Mouse (Mus musculus) adrenal gland (tissue): ENCODE measurements around the gene Agap3.

Experiments used
- intact Hi-C: fragments of 180-260 bp; cut with DNase I; formaldehyde crosslinking; loops from one replicate; pipeline ENCODE4 v1.15.1; 2025

The Agap3 gene

GRCm38 (mm10) chr5:24427981-24428402 is 24.0 kb upstream of the Agap3 start:
- intact Hi-C loops: no loop called here

DNA sequence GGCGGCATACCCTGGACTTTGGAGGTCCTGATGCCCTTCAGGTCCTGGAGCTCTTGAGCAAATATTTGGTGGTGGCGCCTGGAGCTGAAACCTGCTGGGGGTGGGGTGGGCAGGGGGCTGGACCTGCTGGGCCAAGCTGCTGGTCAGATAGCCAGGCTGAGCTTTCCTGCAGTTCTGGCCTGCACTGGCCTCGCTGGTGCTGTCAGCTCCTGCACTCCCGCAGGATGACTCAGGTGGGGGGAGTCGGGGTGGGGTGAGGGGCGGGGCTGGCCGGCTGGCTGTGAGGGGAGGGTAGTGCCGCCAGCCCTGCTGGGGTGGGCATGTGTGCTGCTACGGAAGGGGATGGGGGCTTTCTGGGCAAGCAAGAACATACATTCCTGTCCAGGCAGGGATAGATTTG is 23.4 kb upstream of the Agap3 start:
- intact Hi-C loops: no loop called here

DNA sequence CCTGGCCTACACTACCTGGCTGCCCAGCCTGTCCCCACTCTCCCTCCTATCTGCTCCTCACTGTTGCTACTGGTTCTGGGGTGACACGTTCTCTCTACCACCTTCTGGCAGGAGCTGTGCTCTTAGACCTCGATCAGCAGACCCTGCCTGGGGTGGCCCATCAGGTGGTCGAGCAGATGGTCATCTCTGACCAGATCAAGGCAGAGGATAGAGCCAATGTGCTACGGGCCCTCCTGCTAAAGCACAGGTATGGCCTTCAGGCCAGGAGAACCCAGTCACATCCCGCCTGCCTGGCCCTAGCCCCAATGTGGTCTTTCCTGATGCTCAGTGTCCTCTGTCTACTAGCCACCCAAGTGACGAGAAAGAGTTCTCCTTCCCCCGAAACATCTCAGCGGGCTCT is 18.0 kb upstream of the Agap3 start:
- intact Hi-C loops: no loop called here

DNA sequence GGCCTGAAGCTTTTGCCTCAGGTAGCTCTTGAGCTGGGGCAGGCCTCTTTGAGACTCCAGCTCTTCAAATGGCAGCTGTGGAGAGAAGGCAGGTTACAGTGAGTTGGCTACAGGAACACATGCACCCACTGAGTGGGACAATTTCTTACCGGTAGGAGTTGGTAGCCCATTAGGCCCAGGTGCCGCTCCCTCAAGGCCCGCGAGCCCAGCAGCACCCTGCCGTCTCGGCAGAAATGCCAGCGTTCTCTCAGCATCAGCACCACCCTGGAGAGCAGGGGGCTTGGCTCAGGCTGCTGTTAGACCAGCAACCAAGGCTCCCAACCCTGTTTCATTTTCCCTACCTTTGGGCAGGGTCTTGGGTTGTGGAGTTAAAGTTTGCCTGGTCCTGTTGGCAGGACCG is 10.8 kb upstream of the Agap3 start:
- intact Hi-C loops: no loop called here

- intact Hi-C loops: no loop called here
Measured at GRCm38 (mm10) chr5:24442029-24442428, 9.9 kb upstream of the Agap3 start.

- intact Hi-C loops: no loop called here
Measured at GRCm38 (mm10) chr5:24443204-24443603, 8.8 kb upstream of the Agap3 start.

GRCm38 (mm10) chr5:24443927-24444326 is 8.1 kb upstream of the Agap3 start:
- intact Hi-C loops: no loop called here

DNA sequence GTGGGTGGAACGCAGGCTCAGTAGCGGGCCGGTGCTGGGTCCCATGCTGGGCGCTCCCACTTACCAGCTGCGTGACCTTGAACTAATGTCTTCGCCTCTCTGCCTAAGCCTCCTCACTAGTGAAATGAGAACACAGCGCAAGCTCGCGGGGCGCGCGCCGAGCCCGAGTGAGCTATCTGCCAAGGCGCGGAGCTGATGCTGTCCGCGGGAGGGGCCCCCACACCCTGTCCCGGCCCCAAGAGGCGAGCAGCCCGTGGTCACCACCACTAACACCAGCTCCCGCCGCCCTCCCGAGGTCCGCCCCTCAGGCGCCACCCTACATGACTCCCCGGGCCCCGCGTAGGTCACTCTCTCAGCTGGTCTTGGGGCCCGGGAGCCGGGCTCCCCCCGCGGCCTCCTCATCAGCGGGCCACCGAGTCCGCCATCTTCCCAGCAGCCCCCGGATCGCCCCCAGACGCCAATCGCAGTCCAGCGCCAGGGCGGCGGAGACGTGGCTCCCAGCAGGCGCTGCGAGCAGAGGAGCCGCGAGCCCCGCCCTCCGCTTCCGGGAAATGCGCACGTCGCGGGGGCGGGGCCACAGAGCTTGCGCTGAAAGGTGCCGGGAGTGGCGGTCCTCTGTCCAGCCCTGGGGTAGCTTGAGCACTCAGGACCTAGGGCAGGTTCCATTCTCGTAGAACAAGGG is 7.1 kb upstream of the Agap3 start, which contains the start of gene Fastk:
Fastk (minus strand) TSS at position 542 of the 682 bp plus-strand sequence.
- intact Hi-C loops: no loop called here

- intact Hi-C loops: no loop called here
Measured at GRCm38 (mm10) chr5:24445428-24446080, 6.4 kb upstream of the Agap3 start.

- intact Hi-C loops: no loop called here
Measured at GRCm38 (mm10) chr5:24446630-24447029, 5.3 kb upstream of the Agap3 start.

DNA sequence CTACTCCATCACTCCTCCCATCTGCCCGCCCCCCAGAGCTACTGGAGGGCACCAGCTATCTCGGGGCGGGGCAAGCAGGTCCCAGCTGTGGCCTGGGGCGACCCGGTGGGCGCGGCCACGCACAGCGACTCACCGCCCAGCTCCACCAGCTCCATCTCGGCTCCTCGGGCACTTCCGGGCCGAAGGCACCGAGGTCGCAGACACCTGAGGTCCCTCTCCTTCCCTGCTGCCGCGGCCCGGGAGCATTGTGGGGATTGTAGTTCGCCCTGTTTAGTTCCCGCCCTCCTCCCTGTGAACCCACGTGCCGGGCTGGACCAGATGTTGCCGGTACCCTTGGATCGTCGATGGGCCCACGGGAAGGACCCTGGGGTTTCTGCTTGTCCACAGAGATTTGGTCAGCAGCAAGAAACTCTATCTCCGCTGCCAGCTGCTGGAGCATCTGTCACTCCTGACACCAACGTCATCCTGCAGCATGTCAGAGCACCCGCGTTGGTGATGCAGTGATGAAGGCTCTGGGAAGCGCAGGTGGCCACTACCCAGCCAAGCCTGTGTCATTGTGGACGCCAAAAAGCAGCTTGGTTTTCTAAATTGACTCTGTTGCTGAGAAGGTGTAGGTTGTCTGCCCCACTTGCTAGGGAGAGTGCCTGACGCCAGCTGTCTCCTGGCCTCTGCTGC is 4.2 kb upstream of the Agap3 start, which contains the start of gene Tmub1:
Tmub1 (minus strand) TSS at position 231 of the 675 bp plus-strand sequence.
- intact Hi-C loops: no loop called here

DNA sequence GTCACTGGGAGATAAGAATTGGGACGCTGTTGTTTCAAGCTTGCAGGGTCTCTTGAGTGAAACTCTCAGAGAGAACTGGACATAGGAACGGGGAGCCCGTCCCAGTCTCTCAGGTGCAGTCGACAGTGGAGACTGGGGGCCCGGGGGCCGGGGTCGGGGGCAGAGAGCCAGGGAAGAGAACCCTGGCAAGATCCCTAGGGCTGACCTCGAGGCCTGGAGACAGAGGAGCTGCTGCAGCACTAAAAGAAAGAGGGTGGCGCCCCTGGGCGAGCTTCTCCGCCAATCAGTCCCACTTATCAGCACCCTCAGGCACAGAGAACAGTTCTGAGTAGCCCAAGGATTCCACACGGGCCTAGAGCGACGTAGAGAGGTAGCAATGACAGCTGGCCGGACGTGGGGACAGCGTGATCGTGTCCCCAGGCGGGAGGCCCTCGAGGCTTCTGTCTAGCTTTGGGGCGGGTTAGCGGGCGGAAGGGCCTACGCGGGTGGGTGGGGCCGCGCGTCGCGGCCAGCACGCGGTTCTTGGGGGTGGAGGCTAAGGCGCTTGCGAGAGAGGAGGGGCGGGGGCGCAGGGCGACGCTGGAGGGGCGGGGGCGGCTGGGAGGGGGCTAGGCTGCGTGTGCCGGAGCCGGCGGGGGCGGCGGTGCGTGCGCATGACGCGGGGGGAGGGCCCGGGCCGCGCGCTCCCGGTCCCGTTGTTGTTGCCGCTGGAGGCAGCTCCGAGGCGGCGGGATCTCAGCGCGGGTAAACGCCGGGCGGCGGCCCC is 530 bp upstream of the Agap3 start:
- intact Hi-C loops: no loop called here

- intact Hi-C loops: no loop called here
Measured at GRCm38 (mm10) chr5:24452691-24453233, 785 bp downstream of the Agap3 start.

GRCm38 (mm10) chr5:24453283-24453984 is 1.5 kb downstream of the Agap3 start:
- intact Hi-C loops: no loop called here

DNA sequence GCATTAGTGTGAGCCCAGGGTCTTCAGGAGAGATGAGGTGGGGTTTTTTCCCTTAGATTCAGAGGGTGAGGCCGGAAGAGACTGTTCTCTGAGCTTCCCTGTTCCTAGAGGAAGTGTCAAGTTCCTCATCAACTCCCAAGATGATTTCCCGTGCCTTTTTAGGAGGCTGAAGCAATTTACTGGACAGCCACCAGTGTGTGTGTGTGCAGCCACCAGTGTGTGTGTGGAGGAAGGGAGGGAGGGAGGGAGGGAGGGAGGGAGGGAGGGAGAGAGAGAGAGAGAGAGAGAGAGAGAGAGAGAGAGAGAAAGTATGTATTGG is 2.0 kb downstream of the Agap3 start:
- intact Hi-C loops: no loop called here

GRCm38 (mm10) chr5:24455076-24455475 is 3.1 kb downstream of the Agap3 start:
- intact Hi-C loops: no loop called here

- intact Hi-C loops: no loop called here
Measured at GRCm38 (mm10) chr5:24455613-24456012, 3.6 kb downstream of the Agap3 start.

DNA sequence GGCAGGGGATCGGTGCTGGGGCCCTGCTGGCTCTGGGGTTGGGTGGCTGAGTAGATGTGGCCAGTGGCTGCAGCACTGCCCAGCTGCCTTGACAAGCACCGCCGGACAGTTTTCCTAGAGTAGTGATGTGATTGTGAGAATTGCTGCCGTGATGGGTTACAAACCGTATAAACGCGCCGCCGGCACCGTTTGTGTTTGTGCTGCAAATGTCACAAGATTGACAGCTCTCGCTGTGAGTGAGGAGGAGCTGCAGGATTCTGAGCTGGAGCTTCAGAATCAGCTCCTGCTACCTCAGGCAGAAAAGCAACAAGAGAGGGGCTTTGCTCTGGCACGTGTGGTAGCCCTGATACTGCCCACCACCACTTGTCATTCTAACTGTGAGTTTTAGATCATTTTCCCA is 14.8 kb downstream of the Agap3 start:
- intact Hi-C loops: no loop called here

DNA sequence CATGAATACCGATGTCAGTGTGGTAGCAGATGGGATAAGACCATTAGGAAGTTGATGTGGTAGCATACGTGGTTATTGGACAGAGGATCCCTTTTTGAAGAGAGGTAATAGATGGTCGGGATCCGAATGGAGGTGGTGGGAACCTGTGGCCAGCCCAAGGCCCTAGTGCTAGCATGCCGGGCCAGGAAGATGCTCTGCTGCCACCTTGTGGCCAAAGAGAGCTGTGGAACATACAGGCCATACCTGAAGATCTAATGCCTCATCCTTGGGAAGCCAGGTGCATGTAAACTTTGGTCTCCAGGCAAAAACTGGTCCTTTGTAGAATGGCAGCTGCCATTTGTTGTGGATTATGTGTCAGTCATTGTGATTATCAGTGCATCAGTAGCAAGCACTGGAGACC is 18.6 kb downstream of the Agap3 start:
- intact Hi-C loops: loop anchor here (2.0 to 5.0 kb wide), 2 partner anchors 52 to 133 kb away; no protein-coding TSS in a partner anchor

GRCm38 (mm10) chr5:24472884-24473619 is 21.1 kb downstream of the Agap3 start:
- intact Hi-C loops: loop anchor here (5.0 kb wide), 1 partner anchor 136 kb away; no protein-coding TSS in a partner anchor
